Mouse (Mus musculus): Measurements from ENCODE around the gene 4933402N03Rik.

DNA sequence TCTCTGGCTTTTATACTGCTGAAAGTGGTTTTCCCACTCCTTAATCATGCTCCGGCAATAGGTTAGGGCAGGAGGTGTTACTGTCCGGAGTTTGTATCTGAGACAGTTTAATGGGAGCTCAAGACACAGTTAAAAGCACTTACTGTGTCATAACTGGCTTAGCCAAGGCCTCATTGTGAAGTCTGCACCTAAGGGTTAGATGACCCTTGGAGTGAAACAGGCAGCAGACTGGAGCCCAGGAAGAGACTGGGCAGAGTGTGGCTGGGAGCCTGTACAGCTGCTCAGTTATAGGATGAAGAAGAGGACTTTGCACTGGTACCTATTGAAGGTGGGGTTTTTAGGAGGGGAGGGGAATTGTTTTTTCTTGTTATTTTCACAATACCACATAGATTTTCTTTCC is at the start of gene 4933402N03Rik:
- TF ChIP-seq CTCF (conservative IDR thresholded peaks at IDR 0.05; ENCODE audit: insufficient read depth, insufficient read length, low read depth, low read length) (no peak), POLR2A (IDR thresholded peaks at IDR 0.05; ENCODE audit: low read depth, low read length) (no peak)
